Mouse (Mus musculus) spleen, adult 2 months (tissue): ENCODE measurements around the gene Manbal. TPM values are rescaled to one million over a fixed set of nuclear protein-coding genes. Genes with fewer than 3 reads are reported as not detected.

ENCODE experiments used
- DNase-seq, 2 experiments: peaks; one replicate each; pipeline versions ENCODE4 v3.0.0 to v3.0.0-alpha.2; 2012 to 2021; ENCODE audit warnings: low spot score in 2 of 2, low read depth in 1 of 2
- H3K27ac ChIP-seq: fragments of 200-500 bp; 2 replicates; pipeline ENCODE4 v1.5.1; 2012; ENCODE audit warnings: low read length, inconsistent platforms; ENCODE audit not compliant: insufficient read depth
- H3K27me3 ChIP-seq: fragments of 200-500 bp; 2 replicates; pipeline ENCODE4 v1.6.1; 2012; ENCODE audit warnings: mild to moderate bottlenecking, moderate library complexity, low read length, inconsistent platforms; ENCODE audit not compliant: control insufficient read depth, insufficient read depth
- H3K36me3 ChIP-seq: fragments of 200-500 bp; 2 replicates; pipeline ENCODE4 v1.6.1; 2012; ENCODE audit warnings: mild to moderate bottlenecking, low read length, inconsistent platforms; ENCODE audit not compliant: control insufficient read depth, insufficient read depth
- H3K4me1 ChIP-seq: fragments of 200-500 bp; 2 replicates; pipeline ENCODE4 v1.6.1; 2011; ENCODE audit warnings: inconsistent platforms; ENCODE audit not compliant: control insufficient read depth, insufficient read depth, insufficient read length
- H3K4me3 ChIP-seq: fragments of 200-500 bp; 2 replicates; pipeline ENCODE4 v1.5.1; 2011; ENCODE audit warnings: mild to moderate bottlenecking, inconsistent platforms; ENCODE audit not compliant: insufficient read depth, insufficient read length; ENCODE audit errors: extremely low read depth
- CTCF ChIP-seq: fragments of 200-500 bp; IDR thresholded peaks from 2 replicates; pipeline ENCODE4 v1.5.1; 2011; ENCODE audit warnings: mild to moderate bottlenecking, inconsistent platforms; ENCODE audit not compliant: insufficient read depth, insufficient read length, insufficient replicate concordance; ENCODE audit errors: extremely low read depth
- POLR2A ChIP-seq: fragments of 200-500 bp; IDR thresholded peaks from 2 replicates; pipeline ENCODE4 v1.6.1; 2011; ENCODE audit warnings: low read depth, low read length, inconsistent platforms
- WGBS: fragments of 180-500 bp; shearing (Covaris S2); methylation state at CpG from one replicate; pipeline ENCODE4 v1.1.7; 2018; 5-methylcytosine and 5-hydroxymethylcytosine counted together
- polyA plus RNA-seq: library from polyadenylated mRNA; depleted of rRNA; stranded (reverse); fragments of >200 nt; gene quantifications from 2 replicates; pipeline ENCODE4 v1.2.3, GENCODE M21; 2012

The Manbal gene
- polyA plus RNA-seq, 1 experiment = 54.8 TPM

GRCm38 (mm10) chr2:157343337-157343736 lies 24.1 kb upstream of the Manbal start:
- no peak for TF ChIP-seq CTCF
- no peak for TF ChIP-seq POLR2A
- Histone ChIP-seq H3K27me3 (no peaks in the 10 kb centered on the region), H3K4me3 (no peak overlapping the region), H3K36me3 (no peaks in the 10 kb centered on the region), H3K27ac (no peak overlapping the region), H3K4me1 (no peaks in the 10 kb centered on the region)
- no peak for DNase-seq
- 84% methylated on average over 6 of the region's 6 CpGs for WGBS

- Histone ChIP-seq H3K4me1 (no peaks in the 10 kb centered on the region), H3K27me3 (no peaks in the 10 kb centered on the region), H3K36me3 (no peaks in the 10 kb centered on the region), H3K27ac (no peak within 1 kb of the TSS), H3K4me3 (no peak within 1 kb of the TSS)
- TF ChIP-seq POLR2A (no peak), CTCF (no peak)
- no peak for DNase-seq
- 84% methylated on average over 26 of the region's 26 CpGs for WGBS
Observed at GRCm38 (mm10) chr2:157347361-157348159, 19.8 kb upstream of the Manbal start, which contains the start of gene Ghrh. Gene Ghrh (minus strand): TSS chr2:157347506.

- H3K4me1 ChIP-seq = no peaks in the 10 kb centered on the region
- no peak overlapping the region for H3K4me3 ChIP-seq
- no peak for DNase-seq
- 81% methylated on average over 12 of the region's 12 CpGs for WGBS
- no peak overlapping the region for H3K27ac ChIP-seq
- H3K36me3 ChIP-seq = no peaks in the 10 kb centered on the region
- no peaks in the 10 kb centered on the region for H3K27me3 ChIP-seq
- TF ChIP-seq POLR2A (no peak), CTCF (no peak)
Observed at GRCm38 (mm10) chr2:157349121-157349778, 18.1 kb upstream of the Manbal start.

GRCm38 (mm10) chr2:157353183-157353582 lies 14.2 kb upstream of the Manbal start:
- no peak for DNase-seq
- TF ChIP-seq POLR2A = no peak
- no peak for TF ChIP-seq CTCF
- WGBS = 83% methylated on average over 4 of the region's 4 CpGs

GRCm38 (mm10) chr2:157354106-157354505 lies 13.3 kb upstream of the Manbal start:
- no peak overlapping the region for H3K27ac ChIP-seq
- WGBS = 83% methylated on average over 3 of the region's 3 CpGs
- DNase-seq = no peak
- TF ChIP-seq CTCF = no peak
- TF ChIP-seq POLR2A = no peak
- H3K27me3 ChIP-seq = no peaks in the 10 kb centered on the region
- no peaks in the 10 kb centered on the region for H3K4me1 ChIP-seq
- no peak overlapping the region for H3K4me3 ChIP-seq
- no peaks in the 10 kb centered on the region for H3K36me3 ChIP-seq

More at GRCm38 (mm10) chr2:157353183-157353582, 14.2 kb upstream of the Manbal start:
- no peak overlapping the region for H3K4me3 ChIP-seq
- no peaks in the 10 kb centered on the region for H3K4me1 ChIP-seq
- H3K27ac ChIP-seq = no peak overlapping the region
- no peaks in the 10 kb centered on the region for H3K36me3 ChIP-seq
- no peaks in the 10 kb centered on the region for H3K27me3 ChIP-seq

- no peak overlapping the region for H3K4me3 ChIP-seq
- DNase-seq = no peak
- H3K27me3 ChIP-seq = no peaks in the 10 kb centered on the region
- no peaks in the 10 kb centered on the region for H3K36me3 ChIP-seq
- TF ChIP-seq CTCF (no peak), POLR2A (no peak)
- WGBS = 86% methylated on average over 5 of the region's 5 CpGs
- no peak overlapping the region for H3K27ac ChIP-seq
- no peaks in the 10 kb centered on the region for H3K4me1 ChIP-seq
Observed at GRCm38 (mm10) chr2:157360028-157360427, 7.4 kb upstream of the Manbal start.

- H3K36me3 ChIP-seq = no peaks in the 10 kb centered on the region
Observed at GRCm38 (mm10) chr2:157363031-157363430, 4.4 kb upstream of the Manbal start.

More at GRCm38 (mm10) chr2:157363031-157363430, 4.4 kb upstream of the Manbal start:
- Histone ChIP-seq H3K27ac (no peak overlapping the region), H3K4me1 (peaks cover 5% of the 10 kb centered on the region; the same call in 1 of the 2 replicates), H3K27me3 (no peaks in the 10 kb centered on the region), H3K4me3 (no peak overlapping the region)
- no peak for DNase-seq
- no peak for TF ChIP-seq CTCF
- TF ChIP-seq POLR2A = no peak
- WGBS = 69% methylated on average over 3 of the region's 3 CpGs
